Mouse (Mus musculus) MEL (cell line): ENCODE results near the gene Clstn3. TPM values are rescaled to one million over a fixed set of nuclear protein-coding genes. Genes with fewer than 3 reads are reported as not detected.
"Not testable (repeated sequence)": the region's sequence is repeated elsewhere in the genome, so short reads cannot be mapped to it uniquely, and the experiment has no call there.

Experiments
- DNase-seq: peaks from one replicate; pipeline ENCODE4 v3.0.0; 2011; ENCODE audit warnings: low read depth, low spot score
- H3K27ac ChIP-seq: 2 replicates; pipeline ENCODE4 v1.5.1; 2012; ENCODE audit warnings: low read depth, mild to moderate bottlenecking, control low read depth, low read length, moderate library complexity; ENCODE audit not compliant: control insufficient read depth
- H3K27me3 ChIP-seq, 2 experiments: fragments of 150-350 bp in 1 of 2; sonication (generic) in 1 of 2; 2 replicates each; pipeline ENCODE4 v1.6.1; 2012; ENCODE audit warnings: low read length in 2 of 2, mild to moderate bottlenecking in 2 of 2, improper control_type of control experiment in 1 of 2, moderate library complexity in 1 of 2; ENCODE audit not compliant: insufficient read depth in 2 of 2, control insufficient read depth in 1 of 2
- H3K36me3 ChIP-seq, 2 experiments: 2 replicates each; pipeline ENCODE4 v1.6.1; 2012 to 2014; ENCODE audit warnings: low read length in 2 of 2, improper control_type of control experiment in 1 of 2, inconsistent platforms in 1 of 2, mild to moderate bottlenecking in 1 of 2; ENCODE audit not compliant: insufficient read depth in 2 of 2, control insufficient read depth in 1 of 2
- H3K4me1 ChIP-seq, 2 experiments: fragments of 150-350 bp in 1 of 2; sonication (generic) in 1 of 2; 2 replicates each; pipeline ENCODE4 v1.6.1; 2012; ENCODE audit warnings: low read length in 2 of 2, improper control_type of control experiment in 1 of 2, mild to moderate bottlenecking in 1 of 2; ENCODE audit not compliant: insufficient read depth in 2 of 2, control insufficient read depth in 1 of 2
- H3K4me3 ChIP-seq, 2 experiments: fragments of 150-350 bp in 1 of 2; sonication (generic) in 1 of 2; 2 replicates each; pipeline ENCODE4 v1.5.1; 2012; ENCODE audit warnings: low read depth in 2 of 2, low read length in 2 of 2, mild to moderate bottlenecking in 2 of 2, moderate library complexity in 2 of 2, control low read depth in 1 of 2, improper control_type of control experiment in 1 of 2; ENCODE audit not compliant: control insufficient read depth in 1 of 2, insufficient read depth in 1 of 2
- H3K79me2 ChIP-seq: 2 replicates; pipeline ENCODE4 v1.6.1; 2012; ENCODE audit warnings: mild to moderate bottlenecking, low read length, moderate library complexity; ENCODE audit not compliant: control insufficient read depth, poor library complexity, insufficient read depth
- H3K9ac ChIP-seq: 2 replicates; pipeline ENCODE4 v1.6.1; 2012; ENCODE audit warnings: low read depth, mild to moderate bottlenecking, control low read depth, low read length, moderate library complexity; ENCODE audit not compliant: control insufficient read depth, poor library complexity, severe bottlenecking
- H3K9me3 ChIP-seq: fragments of 150-350 bp; sonication (generic); replicated peaks from 2 replicates; pipeline ENCODE4 v1.6.1; 2012; ENCODE audit warnings: mild to moderate bottlenecking, low read length, improper control_type of control experiment, moderate library complexity; ENCODE audit not compliant: insufficient read depth
- CHD2 ChIP-seq: IDR thresholded peaks from 2 replicates; pipeline ENCODE4 v1.6.1; 2011; ENCODE audit warnings: low read length, improper control_type of control experiment
- CTCF ChIP-seq, 3 experiments: IDR thresholded peaks in 2 of 3; conservative IDR thresholded peaks in 1 of 3; 2 replicates each; pipeline ENCODE4 v1.5.1; 2011 to 2012; ENCODE audit warnings: low read length in 3 of 3, low read depth in 2 of 3, mild to moderate bottlenecking in 2 of 3, improper control_type of control experiment in 1 of 3, inconsistent platforms in 1 of 3, mixed read lengths in 1 of 3, moderate library complexity in 1 of 3; ENCODE audit not compliant: control insufficient read depth in 1 of 3, insufficient read depth in 1 of 3, poor library complexity in 1 of 3, severe bottlenecking in 1 of 3
- ELF1 ChIP-seq: IDR thresholded peaks from 2 replicates; pipeline ENCODE4 v1.6.1; 2014; ENCODE audit warnings: low read depth, mild to moderate bottlenecking, inconsistent platforms, low read length, improper control_type of control experiment, moderate library complexity
- GATA1 ChIP-seq: IDR thresholded peaks from 2 replicates; pipeline ENCODE4 v1.6.1; 2011; ENCODE audit warnings: low read depth, low read length, improper control_type of control experiment
- KAT2A ChIP-seq: conservative IDR thresholded peaks from 2 replicates; pipeline ENCODE4 v1.6.1; 2012; ENCODE audit warnings: low read depth, low read length, improper control_type of control experiment, inconsistent platforms
- MAX ChIP-seq: IDR thresholded peaks from 2 replicates; pipeline ENCODE4 v1.6.1; 2011; ENCODE audit warnings: low read length, improper control_type of control experiment
- MEF2A ChIP-seq: IDR thresholded peaks from 2 replicates; pipeline ENCODE4 v1.6.1; 2014; ENCODE audit warnings: low read depth, mild to moderate bottlenecking, inconsistent platforms, low read length, improper control_type of control experiment; ENCODE audit not compliant: poor library complexity, insufficient replicate concordance, severe bottlenecking; ENCODE audit errors: extremely low read depth
- MXI1 ChIP-seq: IDR thresholded peaks from 2 replicates; pipeline ENCODE4 v1.6.1; 2011; ENCODE audit warnings: mild to moderate bottlenecking, low read depth, low read length, improper control_type of control experiment
- NRF1 ChIP-seq: IDR thresholded peaks from 2 replicates; pipeline ENCODE4 v1.6.1; 2014; ENCODE audit warnings: low read depth, mild to moderate bottlenecking, inconsistent platforms, low read length, improper control_type of control experiment, moderate library complexity; ENCODE audit not compliant: poor library complexity, insufficient read depth, severe bottlenecking
- POLR2A ChIP-seq, 2 experiments: IDR thresholded peaks; 2 replicates each; pipeline ENCODE4 v1.6.1; 2011 to 2012; ENCODE audit warnings: low read length in 2 of 2, mild to moderate bottlenecking in 2 of 2, control low read depth in 1 of 2, improper control_type of control experiment in 1 of 2, low read depth in 1 of 2, moderate library complexity in 1 of 2; ENCODE audit not compliant: control insufficient read depth in 1 of 2, insufficient read depth in 1 of 2, poor library complexity in 1 of 2
- POLR2AphosphoS5 ChIP-seq: IDR thresholded peaks from 2 replicates; pipeline ENCODE4 v1.6.1; 2012; ENCODE audit warnings: low read depth, borderline replicate concordance, mild to moderate bottlenecking, inconsistent platforms, low read length, moderate library complexity, mixed read lengths
- RAD21 ChIP-seq: IDR thresholded peaks from 2 replicates; pipeline ENCODE4 v1.6.1; 2011; ENCODE audit warnings: mild to moderate bottlenecking, low read depth, low read length, improper control_type of control experiment
- SIN3A ChIP-seq: IDR thresholded peaks from 2 replicates; pipeline ENCODE4 v1.6.1; 2012; ENCODE audit warnings: low read length, improper control_type of control experiment, inconsistent platforms
- SMC3 ChIP-seq: IDR thresholded peaks from 2 replicates; pipeline ENCODE4 v1.6.1; 2011; ENCODE audit warnings: low read depth, low read length, improper control_type of control experiment
- TCF12 ChIP-seq: IDR thresholded peaks from 2 replicates; pipeline ENCODE4 v1.6.1; 2014; ENCODE audit warnings: low read depth, mild to moderate bottlenecking, inconsistent platforms, low read length, improper control_type of control experiment, moderate library complexity
- USF1 ChIP-seq: IDR thresholded peaks from 2 replicates; pipeline ENCODE4 v1.6.1; 2014; ENCODE audit warnings: low read depth, mild to moderate bottlenecking, inconsistent platforms, low read length, improper control_type of control experiment, moderate library complexity
- USF2 ChIP-seq, 2 experiments: IDR thresholded peaks; 2 replicates each; pipeline ENCODE4 v1.6.1; 2011 to 2012; ENCODE audit warnings: improper control_type of control experiment in 2 of 2, low read length in 2 of 2, borderline replicate concordance in 1 of 2, inconsistent platforms in 1 of 2, low read depth in 1 of 2, mild to moderate bottlenecking in 1 of 2; ENCODE audit not compliant: insufficient read depth in 1 of 2
- ZC3H11A ChIP-seq: IDR thresholded peaks from 2 replicates; pipeline ENCODE4 v1.6.1; 2012; ENCODE audit warnings: low read depth, mild to moderate bottlenecking, inconsistent platforms, low read length, improper control_type of control experiment
- polyA plus RNA-seq, 2 experiments: library from polyadenylated mRNA; stranded (reverse) in 1 of 2; unstranded in 1 of 2; fragments of >175 nt in 1 of 2; fragments of >200 nt in 1 of 2; gene quantifications; 2 replicates each; pipeline versions ENCODE4 v1.2.1 to v1.2.4; 2012; ENCODE audit warnings: low replicate concordance in 2 of 2, low read depth in 1 of 2; ENCODE audit not compliant: insufficient read length in 2 of 2, insufficient read depth in 1 of 2, missing spikeins in 1 of 2
- total RNA-seq: library from RNA; depleted of rRNA; stranded (reverse); fragments of 300-350 nt; gene quantifications from 2 replicates; pipeline ENCODE4 v1.2.3, GENCODE M21; 2012

The Clstn3 gene
- total and polyA plus RNA-seq, 3 experiments = 51.3 to 59.8 TPM; not detected in 1

DNA sequence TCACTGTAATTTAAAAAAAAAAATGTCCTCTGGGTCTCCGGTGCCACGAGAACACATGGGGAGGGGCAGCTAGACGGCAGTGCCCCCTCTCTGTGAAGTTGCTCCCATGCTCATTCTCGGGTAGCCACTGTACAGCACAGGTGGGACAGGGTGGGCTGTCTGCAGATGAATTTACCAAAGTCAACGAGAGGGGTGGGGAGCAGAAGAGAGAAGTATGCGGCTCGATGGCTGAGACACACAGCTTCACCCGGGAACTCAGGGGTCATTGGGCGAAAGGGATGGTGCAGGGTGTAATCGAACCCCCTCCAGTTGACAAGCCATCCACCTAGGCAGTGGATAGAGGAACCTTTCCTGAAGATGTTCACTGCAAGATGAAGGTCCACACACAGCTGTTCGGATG lies 12.2 kb upstream of the Clstn3 start:
- Histone ChIP-seq H3K36me3 (peaks cover 0 to 10% of the 10 kb centered on the region in 2 experiments; a peak in 2 of 4 replicates), H3K9ac (peak overlapping the region; percentile 86), H3K27me3 (no peaks in the 10 kb centered on the region), H3K9me3 (no peaks in the 10 kb centered on the region), H3K4me3 (peak overlapping the region; percentile 65 to 76), H3K79me2 (peaks cover 39% of the 10 kb centered on the region), H3K4me1 (peaks cover 0 to 27% of the 10 kb centered on the region in 2 experiments; a peak in 3 of 4 replicates), H3K27ac (peak overlapping the region; percentile 96)
- DNase-seq = peak; percentile 66
- no peak for TF ChIP-seq USF1
- 0 out of 4 replicates have a peak, but pooled peaks of 1 of the 2 experiments have one; percentile 28 for TF ChIP-seq POLR2A (IDR thresholded peaks at IDR 0.05; ENCODE audit: control insufficient read depth in 1 of 2, insufficient read depth in 1 of 2, low read depth in 1 of 2, low read length in 2 of 2, poor library complexity in 1 of 2)

- no peak for TF ChIP-seq GATA1
- TF ChIP-seq SMC3 = no peak
- TF ChIP-seq NRF1 = no peak
- no peak for TF ChIP-seq RAD21
- TF ChIP-seq USF2 (IDR thresholded peaks at IDR 0.05; ENCODE audit: borderline replicate concordance in 1 of 2, insufficient read depth in 1 of 2, low read depth in 1 of 2, low read length in 2 of 2) = no peak
- no peak for TF ChIP-seq CHD2
- no peak for TF ChIP-seq MAX
- no peak for TF ChIP-seq CTCF (IDR thresholded peaks at IDR 0.05 in 2 of 3, conservative IDR thresholded peaks at IDR 0.05 in 1 of 3; ENCODE audit: control insufficient read depth in 1 of 3, insufficient read depth in 1 of 3, low read depth in 2 of 3, low read length in 3 of 3, poor library complexity in 1 of 3, severe bottlenecking in 1 of 3)
- TF ChIP-seq KAT2A = no peak
- no peak for TF ChIP-seq TCF12
- TF ChIP-seq SIN3A = no peak
- TF ChIP-seq ELF1 = no peak
- TF ChIP-seq ZC3H11A = no peak
- no peak for TF ChIP-seq MXI1
- no peak for TF ChIP-seq POLR2AphosphoS5
- TF ChIP-seq MEF2A = no peak
- Histone ChIP-seq H3K9ac (peak overlapping the region; percentile 86), H3K9me3 (no peaks in the 10 kb centered on the region), H3K4me1 (peaks cover 3 to 29% of the 10 kb centered on the region in 2 experiments), H3K79me2 (peaks cover 39% of the 10 kb centered on the region), H3K4me3 (peak overlapping the region; percentile 65 to 76), H3K27me3 (no peaks in the 10 kb centered on the region), H3K27ac (peak overlapping the region; percentile 96), H3K36me3 (peaks cover 0 to 13% of the 10 kb centered on the region in 2 experiments; a peak in 2 of 4 replicates)
- DNase-seq = peak; percentile 71
Measured at GRCm38 (mm10) chr6:124476216-124476615, 11.6 kb upstream of the Clstn3 start.

DNA sequence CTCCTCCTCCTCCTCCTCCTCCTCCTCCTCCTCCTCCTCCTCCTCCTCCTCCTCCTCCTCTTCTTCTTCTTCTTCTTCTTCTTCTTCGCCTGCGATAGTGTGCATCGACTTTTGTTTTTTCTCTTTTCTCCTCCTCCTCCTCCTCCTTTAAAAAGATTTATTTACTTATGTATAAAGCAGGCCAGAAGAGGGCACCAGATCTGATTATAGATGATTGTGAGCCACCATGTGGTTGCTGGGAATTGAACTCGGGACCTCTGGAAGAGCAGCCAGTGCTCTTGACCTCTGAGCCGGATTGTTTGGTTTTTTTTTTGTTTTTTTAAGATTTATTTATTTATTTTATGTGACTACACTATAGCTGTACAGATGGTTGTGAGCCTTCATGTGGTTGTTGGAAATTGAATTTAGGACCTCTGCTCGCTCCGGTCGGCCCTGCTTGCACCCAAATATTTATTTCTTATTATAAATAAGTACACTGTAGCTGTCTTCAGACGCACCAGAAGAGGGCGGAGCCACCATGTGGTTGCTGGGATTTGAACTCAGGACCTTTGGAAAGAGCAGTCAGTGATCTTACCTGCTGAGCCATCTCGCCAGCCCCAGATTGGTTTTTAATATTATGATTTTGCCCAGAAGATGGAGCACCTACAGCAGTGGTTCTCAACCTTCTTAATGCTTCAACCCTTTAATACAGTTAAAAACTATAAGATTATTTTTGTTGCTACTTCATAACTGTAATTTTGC lies 10.9 kb upstream of the Clstn3 start:
- Histone ChIP-seq H3K79me2 (peaks cover 39% of the 10 kb centered on the region), H3K9ac (peak overlapping the region; percentile 86), H3K4me3 (peak overlapping the region; percentile 65 to 76), H3K4me1 (peaks cover 9 to 29% of the 10 kb centered on the region in 2 experiments), H3K36me3 (peaks cover 0 to 20% of the 10 kb centered on the region in 2 experiments; a peak in 2 of 4 replicates), H3K27ac (peak overlapping the region; percentile 96)
- H3K9me3 ChIP-seq, H3K27me3 ChIP-seq: not testable (repeated sequence)
- peak; percentile 69 for DNase-seq
